In the genomic region with DNA sequence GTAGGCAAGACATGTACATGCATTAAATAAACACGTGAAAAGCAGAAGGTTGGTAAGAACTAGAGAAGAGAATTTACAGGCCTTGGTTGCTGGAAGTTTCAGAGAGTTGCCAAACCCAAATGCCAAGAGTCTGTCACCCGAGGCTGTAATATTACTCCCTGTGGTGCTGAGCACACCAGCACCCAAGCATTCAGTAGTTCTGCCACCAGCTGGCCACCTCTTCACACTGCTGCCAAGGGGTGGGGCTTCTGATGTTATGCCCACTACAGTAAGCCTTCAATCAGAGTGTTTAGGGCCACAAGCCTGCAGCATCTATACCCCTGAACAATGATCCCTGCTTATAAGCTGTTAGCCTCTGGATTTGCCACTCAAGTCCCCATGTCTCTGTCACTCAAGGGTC, we compare ENCODE assay signal across 9 mouse cellular contexts. TPM values are rescaled to one million over a fixed set of nuclear protein-coding genes. Genes with fewer than 3 reads are reported as not detected.
DNase-seq lines count a peak whose midpoint lies in the region; ATAC-seq and TF ChIP-seq lines count a peak whose summit lies in the region.
"Had no signal": no experiment of that assay in that cellular context is flagged by ENCODE, and none has a peak within 500 bp of the region (broad histone marks: within the 10 kb centered on the region; RNA-seq: fewer than 3 reads in every experiment).

No protein-coding gene starts in this region.

- no peak for DNase-seq in heart, adult 18-20 months
- peak; percentile 50 for DNase-seq in A20 (ENCODE audit: low read depth, low spot score)
- DNase-seq in T-cell, adult 2 months (ENCODE audit: low spot score): peak; percentile 39
- DNase-seq in lung, embryonic 14.5 days: no peak
- DNase-seq in right cerebral cortex, postnatal 36 days (ENCODE audit: low spot score in 2 of 2): no peak
- no peak for DNase-seq in embryo, embryonic 9.5 days (ENCODE audit: extremely low spot score)

- no peak overlapping the region for H3K4me3 ChIP-seq in heart, embryonic 13.5 days
- no peak overlapping the region for H3K4me3 ChIP-seq in lung, embryonic 14.5 days (ENCODE audit: low read depth, low read length)
- no peak overlapping the region for H3K4me3 ChIP-seq in forebrain, embryonic 16.5 days (replicated peaks; ENCODE audit: low read length)
- H3K4me3 ChIP-seq: limb, embryonic 15.5 days had no signal

- no peak overlapping the region for H3K27ac ChIP-seq in heart, embryonic 13.5 days (replicated peaks)
- H3K27ac ChIP-seq in lung, embryonic 14.5 days (ENCODE audit: low read depth): 0 out of 2 replicates have a peak overlapping the region, but pooled peaks have one; percentile 18
- no peak overlapping the region for H3K27ac ChIP-seq in forebrain, embryonic 16.5 days (ENCODE audit: low read length)
- H3K27ac ChIP-seq: limb, embryonic 15.5 days had no signal

- H3K4me2 ChIP-seq in heart, embryonic 13.5 days: no peak overlapping the region
- H3K4me2 ChIP-seq in lung, embryonic 14.5 days: no peak overlapping the region
- H3K4me2 ChIP-seq in forebrain, embryonic 16.5 days (ENCODE audit: low read length): no peak overlapping the region
- H3K4me2 ChIP-seq: limb, embryonic 15.5 days had no signal

- H3K4me1 ChIP-seq in heart, embryonic 13.5 days: peaks cover 26% of the 10 kb centered on the region
- 0 out of 2 replicates have a peak, but pooled peaks cover 3% of the 10 kb centered on the region for H3K4me1 ChIP-seq in lung, embryonic 14.5 days (ENCODE audit: insufficient read depth)
- peaks cover 11% of the 10 kb centered on the region for H3K4me1 ChIP-seq in forebrain, embryonic 16.5 days (replicated peaks; ENCODE audit: control insufficient read depth, insufficient read depth, low read length)
- H3K4me1 ChIP-seq: limb, embryonic 15.5 days had no signal

- H3K9me3 ChIP-seq in heart, embryonic 13.5 days: no peaks in the 10 kb centered on the region
- no peaks in the 10 kb centered on the region for H3K9me3 ChIP-seq in lung, embryonic 14.5 days (ENCODE audit: low read depth, low read length)
- no peaks in the 10 kb centered on the region for H3K9me3 ChIP-seq in forebrain, embryonic 16.5 days (ENCODE audit: control insufficient read depth, low read length)
- H3K9me3 ChIP-seq: limb, embryonic 15.5 days had no signal

- H3K27me3 ChIP-seq in heart, embryonic 13.5 days (replicated peaks): no peaks in the 10 kb centered on the region
- H3K27me3 ChIP-seq in lung, embryonic 14.5 days (ENCODE audit: insufficient read depth, low read length): no peaks in the 10 kb centered on the region
- H3K27me3 ChIP-seq in forebrain, embryonic 16.5 days (replicated peaks; ENCODE audit: control insufficient read depth, insufficient read depth, low read length): no peaks in the 10 kb centered on the region
- H3K27me3 ChIP-seq: limb, embryonic 15.5 days had no signal

- no peak for TF ChIP-seq CTCF in lung, embryonic 14.5 days (IDR thresholded peaks at IDR 0.05; ENCODE audit: low read depth)

- ATAC-seq in heart, embryonic 13.5 days (ENCODE audit: extremely low read depth, insufficient number of reproducible peaks, low FRiP score, low TSS enrichment): peak; percentile 10; the same call in 1 of the 2 replicates
- no peak for ATAC-seq in lung, embryonic 14.5 days (ENCODE audit: insufficient read depth)
- no peak for ATAC-seq in forebrain, embryonic 16.5 days

- 50% methylated on average over 2 of the region's 2 CpGs for WGBS in heart, embryonic 13.5 days
- 49% methylated on average over 2 of the region's 2 CpGs for WGBS in lung, embryonic 14.5 days
- 56% methylated on average over 2 of the region's 2 CpGs for WGBS in forebrain, embryonic 16.5 days

- H3K9ac ChIP-seq in heart, embryonic 13.5 days: no peak overlapping the region
- no peak overlapping the region for H3K9ac ChIP-seq in lung, embryonic 14.5 days
- H3K9ac ChIP-seq in forebrain, embryonic 16.5 days (replicated peaks; ENCODE audit: low read depth, low read length): no peak overlapping the region
- H3K9ac ChIP-seq: limb, embryonic 15.5 days had no signal

- no peaks in the 10 kb centered on the region for H3K36me3 ChIP-seq in heart, embryonic 13.5 days
- H3K36me3 ChIP-seq in lung, embryonic 14.5 days (ENCODE audit: insufficient read depth): no peaks in the 10 kb centered on the region
- H3K36me3 ChIP-seq in forebrain, embryonic 16.5 days (ENCODE audit: control insufficient read depth, insufficient read depth): no peaks in the 10 kb centered on the region
- H3K36me3 ChIP-seq: limb, embryonic 15.5 days had no signal

RNA-seq across cellular contexts. Expression of a gene that starts 13.9 kb away (rescaled TPM):
- polyA plus RNA-seq in heart, embryonic 13.5 days (2015; fragmentation: Nextera tagmentation; extraction: Ambion mirVana): 23.1 and 23.6 TPM in 2 replicates
- total RNA-seq in heart, adult 18-20 months (2021): 10 to 100 TPM; 68.7 to 77.8 TPM
- 47.6 and 50.8 TPM in 2 replicates for polyA plus RNA-seq in lung, embryonic 14.5 days (2014; fragmentation: Nextera tagmentation; extraction: Ambion mirVana)
- 37.1 and 47.2 TPM in 2 replicates for polyA plus RNA-seq in forebrain, embryonic 16.5 days (2015; fragmentation: Nextera tagmentation; extraction: Ambion mirVana)

RNA-seq across cellular contexts. Expression of a gene that starts 32.1 kb away (rescaled TPM):
- 20.8 and 25.4 TPM in 2 replicates for polyA plus RNA-seq in heart, embryonic 13.5 days (2015; fragmentation: Nextera tagmentation; extraction: Ambion mirVana)
- 1 to 10 TPM; 5.3 TPM for total RNA-seq in heart, adult 18-20 months (2021)
- 44.0 and 46.8 TPM in 2 replicates for polyA plus RNA-seq in lung, embryonic 14.5 days (2014; fragmentation: Nextera tagmentation; extraction: Ambion mirVana)
- polyA plus RNA-seq in forebrain, embryonic 16.5 days (2015; fragmentation: Nextera tagmentation; extraction: Ambion mirVana): 18.0 and 23.1 TPM in 2 replicates

RNA-seq across cellular contexts. Expression of a gene that starts 32.1 kb away (rescaled TPM):
- 0.24 and 0.47 TPM in 2 replicates for polyA plus RNA-seq in heart, embryonic 13.5 days (2015; fragmentation: Nextera tagmentation; extraction: Ambion mirVana)
- total RNA-seq in heart, adult 18-20 months (2021): 10 to 100 TPM; 10.9 to 13.0 TPM
- 1.2 and 1.4 TPM in 2 replicates for polyA plus RNA-seq in lung, embryonic 14.5 days (2014; fragmentation: Nextera tagmentation; extraction: Ambion mirVana)
- 0.37 and 0.73 TPM in 2 replicates for polyA plus RNA-seq in forebrain, embryonic 16.5 days (2015; fragmentation: Nextera tagmentation; extraction: Ambion mirVana)

Comparison
In these comparisons a context has a peak if more than half of its experiments do, and no peak if none do; other contexts are left out.
1. DNase-seq: peak in A20 (single experiment) and T-cell, adult 2 months (single experiment); none in heart, adult 18-20 months (0 of 2), lung, embryonic 14.5 days (single experiment), right cerebral cortex, postnatal 36 days (0 of 2) and embryo, embryonic 9.5 days (single experiment).